Mouse (Mus musculus) embryonic facial prominence, embryonic 13.5 days (tissue): ENCODE data around the gene Prkra. TPM values are rescaled to one million over a fixed set of nuclear protein-coding genes. Genes with fewer than 3 reads are reported as not detected.
A peak's percentile ranks its signal among the peaks of the same experiment; 100 is the strongest.

Experiments used
- ATAC-seq: fragments of 200-750 bp; cut with Nextera tagmentation; 2 replicates; pipeline ENCODE4 v1.8.0; 2017; ENCODE audit warnings: low read depth; ENCODE audit not compliant: insufficient number of reproducible peaks, insufficient read depth, low FRiP score, low TSS enrichment
- H3K27ac ChIP-seq: fragments of 300-500 bp; sonication (generic); 2 replicates; pipeline ENCODE4 v1.5.1; 2015; ENCODE audit warnings: moderate library complexity, mild to moderate bottlenecking, inconsistent platforms
- H3K27me3 ChIP-seq: fragments of 300-500 bp; sonication (generic); 2 replicates; pipeline ENCODE4 v1.6.1; 2015; ENCODE audit warnings: mild to moderate bottlenecking, inconsistent platforms
- H3K36me3 ChIP-seq: fragments of 300-500 bp; sonication (generic); 2 replicates; pipeline ENCODE4 v1.6.1; 2015; ENCODE audit warnings: mild to moderate bottlenecking, inconsistent platforms
- H3K4me1 ChIP-seq: fragments of 300-500 bp; sonication (generic); 2 replicates; pipeline ENCODE4 v1.6.1; 2015; ENCODE audit warnings: inconsistent platforms
- H3K4me2 ChIP-seq: fragments of 300-500 bp; sonication (generic); 2 replicates; pipeline ENCODE4 v1.6.1; 2015; ENCODE audit warnings: moderate library complexity, mild to moderate bottlenecking, inconsistent platforms
- H3K4me3 ChIP-seq: fragments of 300-500 bp; sonication (generic); 2 replicates; pipeline ENCODE4 v1.5.1; 2015; ENCODE audit warnings: mild to moderate bottlenecking, inconsistent platforms
- H3K9ac ChIP-seq: fragments of 300-500 bp; sonication (generic); 2 replicates; pipeline ENCODE4 v1.6.1; 2015; ENCODE audit warnings: mild to moderate bottlenecking, inconsistent platforms
- H3K9me3 ChIP-seq: fragments of 300-500 bp; sonication (generic); 2 replicates; pipeline ENCODE4 v1.6.1; 2016; ENCODE audit warnings: inconsistent platforms
- WGBS: fragments of 180-500 bp; shearing (Covaris S2); methylation state at CpG from one replicate; pipeline ENCODE4 v1.1.7; 2015; ENCODE audit warnings: mixed read lengths; 5-methylcytosine and 5-hydroxymethylcytosine counted together
- polyA plus RNA-seq: library from polyadenylated mRNA; unstranded; fragments of >200 nt; fragmentation: Nextera tagmentation; extraction: Ambion mirVana; gene quantifications from 2 replicates; pipeline ENCODE4 v1.2.1, GENCODE M21; 2015

Prkra gene
- polyA plus RNA-seq, 1 experiment from 2014 or later: 78.1 TPM

DNA sequence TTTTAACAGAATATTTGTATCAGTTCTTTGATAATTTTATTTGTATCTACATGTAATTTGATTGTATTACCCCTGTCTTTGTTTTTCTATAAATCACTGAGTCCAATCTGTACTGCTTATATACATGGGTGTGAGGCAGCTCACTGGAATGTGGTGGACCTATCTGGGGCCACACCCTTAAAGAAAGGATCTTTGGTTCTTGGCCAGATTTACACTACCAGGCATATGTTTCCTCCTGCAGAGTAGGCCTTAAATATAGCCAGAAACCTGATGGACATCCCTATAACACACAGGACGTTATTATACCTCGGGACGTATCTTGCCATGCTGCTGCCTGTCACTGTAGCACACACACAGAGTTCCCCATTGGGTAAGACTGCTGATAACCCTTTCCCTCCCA lies 35.8 kb downstream of the Prkra start:
- H3K36me3 ChIP-seq: no peaks in the 10 kb centered on the region
- no peaks in the 10 kb centered on the region for H3K4me1 ChIP-seq
- 74% methylated on average over 3 of the region's 3 CpGs for WGBS
- H3K27me3 ChIP-seq: no peaks in the 10 kb centered on the region
- no peak overlapping the region for H3K27ac ChIP-seq
- no peak overlapping the region for H3K9ac ChIP-seq
- no peak overlapping the region for H3K4me3 ChIP-seq
- no peak for ATAC-seq
- H3K9me3 ChIP-seq: no peaks in the 10 kb centered on the region
- H3K4me2 ChIP-seq: no peak overlapping the region

- no peak overlapping the region for H3K4me2 ChIP-seq
- WGBS: 76% methylated on average over 10 of the region's 10 CpGs
- H3K27me3 ChIP-seq: no peaks in the 10 kb centered on the region
- no peak overlapping the region for H3K27ac ChIP-seq
- no peaks in the 10 kb centered on the region for H3K9me3 ChIP-seq
- H3K9ac ChIP-seq: no peak overlapping the region
- H3K4me1 ChIP-seq: no peaks in the 10 kb centered on the region
- no peaks in the 10 kb centered on the region for H3K36me3 ChIP-seq
- ATAC-seq: no peak
- H3K4me3 ChIP-seq: no peak overlapping the region
Observed at GRCm38 (mm10) chr2:76610326-76611104, 37.3 kb downstream of the Prkra start.

GRCm38 (mm10) chr2:76606704-76607103 lies 41.1 kb downstream of the Prkra start:
- H3K4me2 ChIP-seq: no peak overlapping the region
- no peak overlapping the region for H3K4me3 ChIP-seq
- WGBS: 69% methylated on average over 3 of the region's 3 CpGs
- H3K36me3 ChIP-seq: no peaks in the 10 kb centered on the region
- no peaks in the 10 kb centered on the region for H3K27me3 ChIP-seq
- no peak for ATAC-seq
- no peaks in the 10 kb centered on the region for H3K9me3 ChIP-seq
- H3K27ac ChIP-seq: no peak overlapping the region
- no peak overlapping the region for H3K9ac ChIP-seq
- peaks cover 11% of the 10 kb centered on the region; the same call in 1 of the 2 replicates for H3K4me1 ChIP-seq

DNA sequence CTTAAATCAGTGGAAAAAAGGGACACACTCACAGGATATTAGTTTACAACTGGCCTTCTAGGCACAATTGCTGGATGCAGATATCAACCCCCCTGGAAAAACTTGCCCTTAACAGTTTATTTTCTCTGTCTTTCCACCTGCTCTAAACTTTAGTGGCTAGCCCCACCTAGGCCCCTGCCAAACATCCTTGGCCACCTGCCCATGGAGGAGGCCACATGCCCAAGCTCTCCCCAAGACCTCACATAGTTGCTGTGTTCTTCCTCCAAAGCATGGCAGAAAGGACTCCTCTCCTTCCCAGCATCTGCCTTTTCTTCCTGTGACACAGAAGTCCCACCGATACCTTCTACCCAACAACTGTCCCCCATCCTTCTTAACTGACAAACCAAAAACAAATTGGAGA lies 45.6 kb downstream of the Prkra start:
- no peaks in the 10 kb centered on the region for H3K9me3 ChIP-seq
- no peak overlapping the region for H3K9ac ChIP-seq
- H3K27me3 ChIP-seq: no peaks in the 10 kb centered on the region
- ATAC-seq: no peak
- no peak overlapping the region for H3K4me3 ChIP-seq
- H3K27ac ChIP-seq: no peak overlapping the region
- no peaks in the 10 kb centered on the region for H3K36me3 ChIP-seq
- H3K4me1 ChIP-seq: peaks cover 15% of the 10 kb centered on the region; the same call in 1 of the 2 replicates
- H3K4me2 ChIP-seq: no peak overlapping the region
- 100% methylated on average over 1 of the region's 1 CpGs for WGBS

DNA sequence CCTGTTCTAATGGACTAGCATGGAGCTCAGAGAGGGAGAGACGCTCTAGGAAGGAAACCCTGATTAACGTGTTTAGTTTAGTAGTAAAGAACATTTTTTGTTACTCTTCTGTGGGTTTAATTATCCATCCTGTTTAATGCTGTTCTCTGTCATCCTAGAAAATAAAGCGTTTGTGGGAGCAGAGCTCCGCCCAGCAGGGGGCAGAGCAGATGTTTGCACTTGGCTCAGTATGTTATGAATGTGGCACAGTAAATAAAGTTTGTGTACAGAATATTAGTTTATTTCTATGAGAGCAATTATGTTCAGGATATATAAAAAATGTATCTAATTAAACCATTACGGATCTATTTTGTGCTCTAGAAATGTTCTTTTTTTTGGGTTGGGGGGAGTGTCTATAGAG lies 48.6 kb downstream of the Prkra start:
- H3K9me3 ChIP-seq: no peaks in the 10 kb centered on the region
- 0 out of 2 replicates have a peak, but pooled peaks cover 3% of the 10 kb centered on the region for H3K36me3 ChIP-seq
- H3K4me2 ChIP-seq: no peak overlapping the region
- no peak overlapping the region for H3K9ac ChIP-seq
- H3K4me3 ChIP-seq: no peak overlapping the region
- H3K27ac ChIP-seq: no peak overlapping the region
- ATAC-seq: no peak
- WGBS: 50% methylated on average over 5 of the region's 5 CpGs
- H3K27me3 ChIP-seq: no peaks in the 10 kb centered on the region
- peaks cover 14% of the 10 kb centered on the region; the same call in 1 of the 2 replicates for H3K4me1 ChIP-seq

- no peak for ATAC-seq
- Histone ChIP-seq H3K27me3 (no peaks in the 10 kb centered on the region), H3K27ac (no peak overlapping the region), H3K9me3 (no peaks in the 10 kb centered on the region), H3K4me2 (0 out of 2 replicates have a peak overlapping the region, but pooled peaks have one; percentile 20), H3K9ac (no peak overlapping the region), H3K4me1 (peaks cover 7% of the 10 kb centered on the region; the same call in 1 of the 2 replicates), H3K36me3 (peaks cover 7% of the 10 kb centered on the region; the same call in 1 of the 2 replicates), H3K4me3 (no peak overlapping the region)
- WGBS: 41% methylated on average over 11 of the region's 11 CpGs
Observed at GRCm38 (mm10) chr2:76597521-76597920, 50.3 kb downstream of the Prkra start.

- H3K4me3 ChIP-seq: no peak overlapping the region
- H3K4me2 ChIP-seq: no peak overlapping the region
- H3K9me3 ChIP-seq: no peaks in the 10 kb centered on the region
- H3K9ac ChIP-seq: no peak overlapping the region
- H3K27ac ChIP-seq: no peak overlapping the region
- no peak for ATAC-seq
- no peaks in the 10 kb centered on the region for H3K27me3 ChIP-seq
- peaks cover 7% of the 10 kb centered on the region for H3K36me3 ChIP-seq
- 0 out of 2 replicates have a peak, but pooled peaks cover 3% of the 10 kb centered on the region for H3K4me1 ChIP-seq
- 73% methylated on average over 3 of the region's 3 CpGs for WGBS
Observed at GRCm38 (mm10) chr2:76592401-76592924, 55.4 kb downstream of the Prkra start.

DNA sequence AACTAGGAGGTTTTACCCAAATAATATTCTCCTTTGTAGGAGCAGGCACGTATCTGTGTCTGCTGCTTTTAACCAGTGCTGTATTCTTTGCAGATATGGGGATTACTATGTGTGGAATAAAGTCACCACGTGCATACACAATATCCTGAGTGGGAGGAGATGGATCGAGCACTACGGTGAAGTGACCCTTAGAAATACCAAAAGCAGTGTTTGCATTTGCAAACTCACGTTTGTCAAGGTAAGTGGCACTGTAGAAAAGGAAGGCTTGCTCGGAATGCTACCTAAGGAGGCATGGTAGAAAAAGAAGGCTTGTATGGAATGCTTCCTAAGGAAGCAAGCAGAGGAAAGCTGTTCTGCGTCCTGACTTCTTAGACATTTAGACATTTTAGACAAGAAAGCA lies 57.6 kb downstream of the Prkra start:
- Histone ChIP-seq H3K27ac (no peak overlapping the region), H3K4me3 (no peak overlapping the region), H3K27me3 (no peaks in the 10 kb centered on the region), H3K4me1 (0 out of 2 replicates have a peak, but pooled peaks cover under 1% of the 10 kb centered on the region), H3K4me2 (no peak overlapping the region), H3K9ac (no peak overlapping the region), H3K9me3 (no peaks in the 10 kb centered on the region), H3K36me3 (peaks cover 13% of the 10 kb centered on the region)
- no peak for ATAC-seq
- 91% methylated on average over 7 of the region's 7 CpGs for WGBS

- no peak for ATAC-seq
- Histone ChIP-seq H3K36me3 (peaks cover 14% of the 10 kb centered on the region), H3K9me3 (no peaks in the 10 kb centered on the region), H3K9ac (no peak overlapping the region), H3K4me2 (no peak overlapping the region), H3K4me1 (no peaks in the 10 kb centered on the region), H3K27ac (no peak overlapping the region), H3K4me3 (no peak overlapping the region), H3K27me3 (no peaks in the 10 kb centered on the region)
- 82% methylated on average over 10 of the region's 10 CpGs for WGBS
Observed at GRCm38 (mm10) chr2:76586906-76587305, 60.9 kb downstream of the Prkra start.

GRCm38 (mm10) chr2:76585090-76585489 lies 62.7 kb downstream of the Prkra start:
- Histone ChIP-seq H3K4me3 (no peak overlapping the region), H3K9ac (no peak overlapping the region), H3K9me3 (no peaks in the 10 kb centered on the region), H3K4me2 (no peak overlapping the region), H3K27ac (no peak overlapping the region), H3K27me3 (no peaks in the 10 kb centered on the region), H3K36me3 (peaks cover 14% of the 10 kb centered on the region), H3K4me1 (no peaks in the 10 kb centered on the region)
- WGBS: 87% methylated on average over 13 of the region's 13 CpGs
- no peak for ATAC-seq
